Mouse (Mus musculus) embryo, embryonic 11.5 days (tissue): ENCODE data around the gene Bckdk.
"Not testable (repeated sequence)": the region's sequence is repeated elsewhere in the genome, so short reads cannot be mapped to it uniquely, and the experiment has no call there.

ENCODE experiments used
- DNase-seq: peaks from one replicate; pipeline ENCODE4 v3.0.0-alpha.2; 2012; ENCODE audit warnings: low read depth, low spot score

Gene Bckdk

GRCm38 (mm10) chr7:127895891-127896290 is 8.0 kb upstream of the Bckdk start:
- DNase-seq: not testable (repeated sequence)

- no peak for DNase-seq
These were observed 7.5 kb upstream of the Bckdk start for GRCm38 (mm10) chr7:127896384-127896783.

GRCm38 (mm10) chr7:127897542-127897941 is 6.3 kb upstream of the Bckdk start:
- DNase-seq: no peak

DNA sequence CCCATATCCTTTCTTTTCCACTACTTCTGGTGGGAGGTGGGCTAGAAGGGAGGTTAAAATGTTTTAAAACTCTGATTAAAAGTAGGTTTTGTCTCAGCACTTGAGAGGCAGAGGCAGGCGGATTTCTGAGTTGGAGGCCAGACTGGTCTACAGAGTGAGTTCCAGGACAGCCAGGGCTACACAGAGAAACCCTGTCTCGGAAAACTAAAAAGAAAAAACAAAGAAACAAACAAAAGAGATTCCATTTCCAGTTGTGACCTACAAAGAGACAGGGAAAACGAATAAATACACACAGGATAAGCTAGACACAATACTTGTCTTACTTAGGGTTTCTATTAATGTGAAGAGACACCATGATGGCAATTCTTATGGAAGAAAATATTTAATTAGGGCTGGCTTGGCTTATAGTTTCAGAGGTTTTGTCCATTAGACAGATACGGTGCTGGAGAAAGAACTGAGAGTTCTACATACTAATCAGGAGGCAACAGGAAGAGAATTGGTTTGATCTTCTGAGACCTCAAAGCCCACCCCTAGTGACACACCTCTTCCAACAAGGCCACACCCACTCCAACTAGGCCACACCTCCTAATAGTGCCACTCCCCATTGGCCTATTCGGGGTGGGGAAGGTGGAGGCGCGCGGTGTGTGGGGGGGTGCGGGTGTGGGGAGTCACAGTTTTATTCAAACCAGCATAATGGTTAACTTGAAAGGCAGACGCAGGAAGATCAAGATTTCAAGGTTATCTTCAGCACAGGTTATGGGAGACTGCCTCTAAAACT is 5.5 kb upstream of the Bckdk start:
- DNase-seq: no peak

GRCm38 (mm10) chr7:127899997-127900396 is 3.9 kb upstream of the Bckdk start:
- DNase-seq: no peak

- no peak for DNase-seq
These were observed 2.1 kb upstream of the Bckdk start for GRCm38 (mm10) chr7:127901772-127902171.

DNA sequence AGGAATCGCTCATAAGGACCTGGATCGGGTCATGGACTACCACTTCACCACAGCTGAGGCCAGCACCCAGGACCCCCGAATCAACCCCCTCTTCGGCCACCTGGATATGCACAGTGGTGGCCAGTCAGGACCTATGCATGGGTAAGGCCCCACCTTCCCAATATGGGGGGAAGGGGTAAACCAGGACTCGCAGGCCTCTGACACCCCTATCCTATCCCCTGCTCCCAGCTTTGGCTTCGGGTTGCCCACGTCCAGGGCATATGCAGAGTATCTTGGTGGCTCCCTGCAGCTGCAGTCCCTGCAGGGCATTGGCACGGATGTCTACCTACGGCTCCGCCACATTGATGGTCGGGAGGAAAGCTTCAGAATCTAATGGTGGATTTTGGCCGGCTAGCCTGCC is 4.1 kb downstream of the Bckdk start:
- DNase-seq: no peak

DNA sequence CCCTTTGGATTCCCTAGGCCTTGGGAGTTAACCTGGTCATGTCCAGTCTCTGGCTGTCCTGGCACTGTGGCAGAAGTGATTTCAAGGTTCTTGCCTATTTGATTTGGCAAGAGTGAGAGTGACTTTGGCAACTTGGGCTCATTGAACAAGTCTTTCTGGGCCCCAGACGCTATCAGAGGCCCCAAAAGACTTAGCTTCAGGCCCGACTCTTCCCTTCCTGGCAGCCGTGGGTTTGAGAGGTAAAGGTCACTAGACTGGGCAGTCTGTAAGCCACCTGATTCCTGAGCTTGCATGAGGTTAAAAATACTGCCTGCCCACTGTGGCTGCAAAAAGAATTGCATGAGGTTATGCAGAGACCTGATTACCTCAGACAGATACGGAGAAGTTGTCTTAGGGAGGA is 4.8 kb downstream of the Bckdk start:
- no peak for DNase-seq

- peak; percentile 84 for DNase-seq
These were observed 8.4 kb downstream of the Bckdk start, which contains the start of gene Kat8 for GRCm38 (mm10) chr7:127912190-127912871. TSS of gene Kat8 (plus strand) at chr7:127912516.

DNA sequence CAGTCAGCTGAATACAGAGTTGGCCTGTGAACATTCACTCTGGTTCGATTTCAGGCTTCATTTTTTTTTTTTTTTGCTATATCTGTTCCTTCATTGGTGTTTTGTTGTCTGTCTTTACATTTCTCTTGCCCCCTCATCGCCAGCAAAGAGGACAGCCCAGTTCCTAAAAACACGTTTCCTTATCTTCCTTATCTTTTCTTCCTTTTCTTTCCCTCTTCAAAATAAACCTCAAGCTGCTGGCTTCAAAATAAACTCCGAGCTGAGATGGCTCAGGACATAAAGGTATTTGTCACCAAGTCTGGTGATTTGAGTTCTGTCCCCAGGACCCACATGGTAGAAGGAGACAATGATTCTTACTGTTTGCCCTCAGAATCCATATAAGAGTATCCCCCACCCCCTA is 9.1 kb downstream of the Bckdk start:
- DNase-seq: no peak

DNA sequence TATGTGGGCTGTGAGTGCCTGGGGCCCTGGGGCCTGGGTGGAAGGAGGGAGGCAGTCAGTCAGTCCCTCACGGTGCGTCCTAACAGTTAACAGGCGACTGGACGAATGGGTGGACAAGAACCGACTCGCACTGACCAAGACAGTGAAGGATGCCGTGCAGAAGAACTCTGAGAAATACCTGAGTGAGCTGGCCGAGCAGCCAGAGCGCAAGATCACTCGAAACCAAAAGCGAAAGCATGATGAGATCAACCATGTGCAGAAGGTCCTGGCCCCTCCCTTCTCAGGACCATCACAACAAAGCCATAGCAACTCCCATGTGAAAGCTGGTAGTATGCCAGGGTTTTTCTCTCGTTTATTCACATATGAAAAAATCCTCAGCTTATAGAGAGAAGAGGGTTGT is 11.4 kb downstream of the Bckdk start:
- no peak for DNase-seq

DNA sequence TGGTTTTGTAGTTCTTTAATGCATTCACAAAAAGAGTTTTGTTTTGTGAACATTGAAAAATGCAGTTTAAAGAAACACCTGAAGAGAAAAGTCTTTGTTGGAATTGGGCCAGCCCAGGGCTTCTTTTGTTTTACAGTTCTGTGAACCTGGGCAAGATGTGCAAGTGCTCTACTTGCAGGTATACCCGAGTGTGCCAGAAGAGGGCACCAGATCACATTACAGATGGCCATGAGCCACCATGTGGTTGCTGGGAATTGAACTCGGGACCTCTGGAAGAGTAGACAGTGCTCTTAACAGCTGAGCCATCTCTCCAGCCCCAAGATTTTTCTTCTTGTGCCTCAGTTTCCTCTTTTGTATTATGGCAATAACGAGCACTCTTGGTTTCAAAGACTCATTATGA is 14.3 kb downstream of the Bckdk start:
- no peak for DNase-seq

DNA sequence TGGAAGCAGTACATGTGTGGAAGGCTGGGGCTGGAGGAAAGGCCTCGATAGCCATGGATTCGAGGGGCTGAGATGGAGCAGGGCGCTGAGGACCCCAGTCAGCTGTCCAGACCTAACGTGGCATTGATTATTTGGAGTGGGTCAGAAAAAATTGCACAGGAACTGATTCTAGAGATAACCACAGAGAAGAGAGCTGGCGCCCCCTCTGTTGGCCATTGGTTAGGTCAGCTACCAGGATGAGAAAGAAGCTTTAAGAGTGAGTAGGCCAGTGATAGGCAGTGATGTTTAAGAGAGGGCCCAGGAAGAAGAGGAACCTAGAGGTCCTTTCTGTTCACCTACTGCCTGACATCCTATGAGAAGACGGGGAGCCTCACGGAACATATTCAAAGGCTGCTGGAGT is 15.4 kb downstream of the Bckdk start:
- no peak for DNase-seq

DNA sequence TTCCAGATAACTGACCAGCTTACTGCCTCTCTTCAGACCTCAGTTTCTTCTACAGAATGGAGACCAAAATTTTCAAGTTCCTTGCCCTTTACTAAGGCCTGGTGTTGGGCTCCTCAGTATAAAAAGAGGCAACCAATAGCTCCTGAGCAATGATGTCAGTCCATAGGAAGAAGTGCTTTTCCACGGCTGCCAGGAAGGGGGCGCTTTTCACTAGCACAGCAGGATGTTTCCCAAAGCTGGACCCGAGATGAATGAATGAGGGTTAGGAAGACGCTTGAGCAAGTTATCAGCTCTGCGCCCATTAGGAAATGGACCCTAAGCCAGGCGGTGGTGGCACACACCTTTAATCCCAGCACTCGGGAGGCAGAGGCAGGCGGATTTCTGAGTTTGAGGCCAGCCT is 17.6 kb downstream of the Bckdk start:
- no peak for DNase-seq

DNA sequence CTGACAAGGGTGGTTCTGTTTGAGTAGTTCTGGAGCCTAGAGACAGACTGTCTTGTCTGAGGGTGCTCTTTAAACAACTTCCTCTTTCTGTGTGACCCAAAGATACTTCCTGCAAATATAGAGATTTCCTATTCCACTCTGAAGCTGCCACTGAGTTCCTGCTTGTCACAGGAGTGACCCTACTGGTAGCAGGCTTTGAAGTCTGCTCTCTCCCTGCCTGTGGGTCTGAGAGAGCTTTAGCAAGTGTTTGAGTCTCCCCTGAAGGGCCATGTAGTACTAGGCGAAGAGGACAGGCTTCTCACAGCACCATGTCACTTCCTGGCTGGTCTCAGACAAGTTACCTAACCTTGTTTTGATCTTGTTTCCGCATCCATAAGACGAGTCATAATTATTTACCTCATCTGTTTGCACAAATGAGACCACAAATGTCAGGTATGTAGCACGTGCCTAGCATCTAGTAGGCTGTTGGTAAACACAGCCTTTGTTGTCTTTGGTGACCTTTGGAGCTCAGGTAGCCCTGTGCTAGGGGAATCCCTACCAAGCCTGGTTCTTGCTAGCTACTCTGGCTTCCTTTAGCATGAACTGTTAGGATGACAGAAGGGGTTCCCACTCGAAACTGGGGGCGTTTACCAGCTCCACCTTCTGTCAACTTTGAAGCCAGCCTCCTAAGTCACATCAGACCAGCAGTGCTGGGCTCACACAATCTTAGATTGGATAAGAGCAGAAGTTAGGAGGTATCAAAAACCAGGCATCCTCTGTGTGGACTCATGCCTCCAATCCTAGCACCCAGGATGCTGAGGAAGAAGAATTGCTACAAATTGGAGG is 18.8 kb downstream of the Bckdk start:
- no peak for DNase-seq

GRCm38 (mm10) chr7:127923714-127924113 is 19.8 kb downstream of the Bckdk start:
- DNase-seq: no peak

DNA sequence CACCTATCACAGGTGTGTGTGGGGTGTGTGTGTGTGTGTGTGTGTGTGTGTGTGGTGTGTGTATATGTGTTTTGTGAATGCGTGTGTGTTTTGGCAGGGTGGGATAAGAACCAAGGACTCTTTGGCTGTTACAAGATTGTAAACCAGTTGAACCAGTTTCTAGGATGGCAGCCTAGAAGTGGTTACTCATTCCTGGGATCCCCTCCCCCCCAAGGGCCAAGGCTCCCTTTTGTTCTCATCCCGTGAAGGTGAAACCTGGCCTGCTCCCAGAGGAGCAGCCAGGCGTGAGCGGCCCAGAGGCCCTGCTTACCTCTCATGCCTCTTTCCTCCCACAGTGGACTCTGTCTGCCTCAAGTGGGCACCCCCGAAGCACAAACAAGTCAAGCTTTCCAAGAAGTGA is 21.4 kb downstream of the Bckdk start:
- DNase-seq: no peak

- no peak for DNase-seq
These were observed 22.2 kb downstream of the Bckdk start for GRCm38 (mm10) chr7:127926066-127926465.

DNA sequence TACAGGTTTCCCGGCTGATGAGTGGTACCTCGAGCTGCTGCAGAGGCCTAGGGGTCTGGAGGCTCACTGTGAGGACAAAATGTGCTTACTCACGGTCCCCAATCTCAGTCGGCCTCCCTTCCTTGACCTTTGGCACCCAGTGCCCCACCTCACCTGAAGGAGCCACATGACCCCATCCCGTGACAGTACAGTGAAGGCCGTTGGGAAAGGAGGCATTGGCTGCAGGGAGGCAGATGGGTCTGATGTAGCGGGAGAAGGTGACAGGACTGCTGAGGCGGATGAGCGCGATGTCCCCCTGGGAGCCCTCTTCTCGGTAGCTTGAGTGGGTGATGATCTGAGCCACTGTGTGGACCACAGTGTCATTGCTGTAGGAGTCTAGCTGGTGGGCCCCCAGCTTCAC is 23.0 kb downstream of the Bckdk start:
- DNase-seq: no peak

GRCm38 (mm10) chr7:127927726-127928125 is 23.8 kb downstream of the Bckdk start:
- no peak for DNase-seq

DNA sequence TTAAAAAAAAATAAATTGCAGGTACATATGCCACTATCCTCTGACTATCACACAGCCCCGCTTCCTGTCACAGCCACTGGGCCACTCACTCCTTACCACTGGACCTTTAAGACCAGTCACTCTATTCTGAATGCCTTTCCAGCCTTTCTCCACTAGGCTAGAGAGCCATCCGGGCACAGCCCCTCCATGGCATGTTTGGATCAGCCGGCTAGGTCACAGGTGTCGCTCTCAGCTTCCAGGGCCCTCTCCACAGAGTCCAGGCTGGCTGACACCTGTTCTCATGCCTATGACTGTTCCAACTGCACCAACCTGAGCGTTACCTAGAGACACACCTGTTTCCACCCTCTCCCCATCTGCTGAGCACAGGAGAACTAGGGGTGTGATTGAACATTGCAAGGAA is 24.7 kb downstream of the Bckdk start:
- no peak for DNase-seq

GRCm38 (mm10) chr7:127929923-127930322 is 26.0 kb downstream of the Bckdk start, which contains the start of gene Prss8:
TSS of gene Prss8 (minus strand) at chr7:127930104.
- DNase-seq: no peak
